Mouse (Mus musculus) heart, adult 9 months (tissue): ENCODE measurements around the gene Cask.
A peak's percentile ranks its signal among the peaks of the same experiment; 100 is the strongest.
"Not testable (repeated sequence)": the region's sequence is repeated elsewhere in the genome, so short reads cannot be mapped to it uniquely, and the experiment has no call there.

ENCODE experiments used
- DNase-seq, 2 experiments: peaks; one replicate each; pipeline ENCODE4 v3.0.0; 2022; ENCODE audit warnings: low spot score in 2 of 2

Gene Cask

DNA sequence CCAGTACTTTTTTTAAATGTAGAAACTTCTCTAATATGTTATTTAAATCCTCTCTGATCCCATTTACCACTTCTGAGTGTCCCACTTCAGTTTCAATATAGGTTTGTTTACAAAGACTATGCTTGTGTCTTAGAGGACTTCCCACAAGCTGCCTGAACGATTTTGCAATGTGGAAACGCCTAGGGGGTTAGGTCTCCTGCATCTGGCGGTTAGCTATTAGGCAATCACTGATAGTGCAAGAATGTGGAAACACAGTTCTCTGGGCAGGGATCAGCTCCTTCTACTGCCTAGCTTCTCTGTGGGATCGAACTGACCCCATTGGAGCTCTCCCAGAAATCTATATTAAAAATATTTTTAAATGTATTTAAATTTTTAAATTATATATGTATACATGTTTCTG, at the start of gene Cask:
Gene Cask, minus strand, starts transcription at position 83 of the 400 bp plus-strand sequence.
- DNase-seq = peak; percentile 41 to 48

DNA sequence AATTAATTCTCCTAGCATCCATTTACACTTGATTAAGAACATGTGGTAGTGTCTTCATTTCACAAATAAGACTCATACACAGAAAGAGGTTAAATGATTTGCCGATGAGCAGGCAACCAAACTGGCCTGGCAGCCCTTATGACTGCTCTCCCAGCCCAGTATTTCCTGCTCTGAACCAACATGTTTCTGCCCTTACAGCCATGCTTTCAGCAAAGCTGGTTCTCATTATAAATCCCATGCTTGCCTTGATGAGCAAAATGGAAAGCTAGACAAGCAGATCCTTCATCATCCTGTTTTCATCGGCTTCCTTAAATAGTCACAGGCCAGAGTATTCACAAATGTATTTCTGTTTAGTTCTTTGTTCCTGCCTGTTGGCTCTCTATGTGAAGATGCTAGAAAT, 38.8 kb upstream of the Cask start:
- DNase-seq = no peak

DNA sequence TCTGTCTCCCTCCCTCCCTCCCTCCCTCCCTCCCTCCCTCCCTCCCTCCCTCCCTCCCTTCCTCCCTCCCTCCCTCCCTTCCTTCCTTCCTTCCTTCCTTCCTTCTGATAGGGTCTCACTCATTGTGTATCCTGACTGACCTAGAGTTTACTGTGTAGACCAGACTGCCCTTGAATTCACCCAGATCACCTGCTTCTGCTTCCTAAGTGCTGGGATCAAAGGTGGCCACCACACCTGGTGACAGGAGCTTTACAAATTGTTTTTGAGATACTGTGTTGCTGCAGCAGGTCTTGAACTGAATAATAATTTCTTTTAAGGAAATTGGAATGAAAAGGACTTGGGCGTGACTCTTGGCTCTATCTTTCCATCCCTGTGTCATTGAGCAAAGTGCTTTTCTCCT, 33.2 kb upstream of the Cask start:
- no peak for DNase-seq

DNA sequence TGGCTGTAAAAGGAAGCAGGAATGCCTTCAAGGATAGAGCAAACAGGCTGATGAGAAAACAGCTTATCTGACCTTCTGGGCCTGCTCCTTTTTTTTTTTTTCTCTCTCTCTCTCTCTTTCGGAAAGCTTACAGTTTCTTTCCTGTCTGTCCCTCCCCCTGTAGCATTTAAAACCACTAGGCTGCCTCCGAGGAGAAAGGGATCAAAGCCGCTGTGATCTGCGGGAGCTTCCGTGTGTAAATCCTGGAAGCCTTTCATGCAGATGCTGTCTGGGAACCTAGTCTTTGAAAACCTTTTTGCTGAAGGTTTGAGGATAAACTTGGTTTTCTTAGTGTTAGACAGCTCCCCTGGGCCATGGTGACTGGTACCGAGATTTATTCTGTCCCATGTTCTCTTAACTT, 30.8 kb upstream of the Cask start:
- no peak for DNase-seq

DNA sequence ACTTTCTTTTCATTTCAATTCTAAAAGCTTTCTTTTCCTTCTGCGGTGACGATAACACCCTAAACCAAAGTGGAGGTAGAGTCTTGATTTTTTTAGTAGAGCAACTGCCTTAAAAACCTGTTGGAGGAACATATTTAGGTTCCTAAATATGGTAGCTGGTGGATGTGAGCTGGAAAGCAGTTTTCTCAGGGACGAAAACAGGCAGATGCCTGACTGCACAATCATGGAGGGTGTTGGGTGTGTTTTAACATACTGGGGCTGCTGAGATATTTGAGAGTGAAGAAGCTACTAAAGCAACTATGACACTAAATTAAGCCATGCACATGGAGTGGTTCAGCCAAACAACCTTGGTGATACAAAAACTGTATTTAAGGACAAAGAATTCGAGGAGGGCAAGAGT, 9.0 kb upstream of the Cask start:
- DNase-seq = no peak

DNA sequence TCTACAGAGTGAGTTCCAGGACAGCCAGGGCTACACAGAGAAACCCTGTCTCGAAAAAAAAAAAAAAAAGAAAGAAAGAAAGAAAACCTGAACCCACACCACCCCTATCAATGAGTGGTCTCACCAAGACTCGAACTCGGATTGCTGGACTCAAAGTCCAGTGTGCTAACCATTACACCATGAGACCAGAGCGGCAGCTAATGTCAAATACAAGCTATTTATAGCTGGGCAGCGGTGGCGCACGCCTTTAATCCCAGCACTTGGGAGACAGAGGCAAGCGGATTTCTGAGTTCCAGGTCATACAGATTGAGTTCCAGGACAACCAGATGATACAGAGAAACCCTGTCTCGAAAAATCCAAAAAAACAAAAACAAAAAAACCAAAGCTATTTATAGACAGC, 7.9 kb upstream of the Cask start:
- DNase-seq = no peak

DNA sequence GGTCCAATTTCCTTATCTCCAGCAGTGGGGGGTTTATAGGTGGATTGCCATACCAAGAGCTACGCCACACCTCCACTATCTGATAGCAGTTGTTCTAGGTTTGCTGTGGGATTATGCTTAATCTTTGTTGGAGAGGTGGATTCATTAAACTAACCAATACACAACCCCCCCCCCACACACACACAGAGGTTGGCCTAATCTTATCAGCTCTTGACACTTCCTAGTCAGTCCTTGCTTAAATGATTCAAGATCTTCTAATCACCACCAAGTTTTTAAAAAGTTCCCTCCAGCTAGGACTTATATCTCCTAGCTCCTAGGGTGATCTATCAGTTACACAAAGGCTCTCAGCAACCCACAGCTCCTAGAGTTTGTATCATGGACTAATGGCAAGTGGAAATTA, 2.7 kb downstream of the Cask start:
- DNase-seq = no peak

DNA sequence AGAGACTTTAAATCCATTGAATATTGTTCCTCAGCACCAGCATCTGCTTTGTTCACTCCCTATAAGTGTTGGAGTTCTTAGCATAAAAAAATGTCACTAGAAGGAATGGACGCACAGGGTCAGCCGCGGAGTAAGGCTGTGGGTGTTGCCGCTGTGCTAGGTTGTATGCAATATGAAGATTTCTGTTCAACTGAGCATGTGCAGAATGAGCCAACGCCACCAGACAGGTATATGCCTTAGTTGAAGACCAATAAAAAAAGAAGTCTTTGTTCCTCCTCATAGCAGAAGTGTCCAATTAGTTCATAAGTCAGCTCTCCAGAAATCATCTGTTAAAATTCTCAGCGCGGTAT, 3.7 kb downstream of the Cask start:
- no peak for DNase-seq

DNA sequence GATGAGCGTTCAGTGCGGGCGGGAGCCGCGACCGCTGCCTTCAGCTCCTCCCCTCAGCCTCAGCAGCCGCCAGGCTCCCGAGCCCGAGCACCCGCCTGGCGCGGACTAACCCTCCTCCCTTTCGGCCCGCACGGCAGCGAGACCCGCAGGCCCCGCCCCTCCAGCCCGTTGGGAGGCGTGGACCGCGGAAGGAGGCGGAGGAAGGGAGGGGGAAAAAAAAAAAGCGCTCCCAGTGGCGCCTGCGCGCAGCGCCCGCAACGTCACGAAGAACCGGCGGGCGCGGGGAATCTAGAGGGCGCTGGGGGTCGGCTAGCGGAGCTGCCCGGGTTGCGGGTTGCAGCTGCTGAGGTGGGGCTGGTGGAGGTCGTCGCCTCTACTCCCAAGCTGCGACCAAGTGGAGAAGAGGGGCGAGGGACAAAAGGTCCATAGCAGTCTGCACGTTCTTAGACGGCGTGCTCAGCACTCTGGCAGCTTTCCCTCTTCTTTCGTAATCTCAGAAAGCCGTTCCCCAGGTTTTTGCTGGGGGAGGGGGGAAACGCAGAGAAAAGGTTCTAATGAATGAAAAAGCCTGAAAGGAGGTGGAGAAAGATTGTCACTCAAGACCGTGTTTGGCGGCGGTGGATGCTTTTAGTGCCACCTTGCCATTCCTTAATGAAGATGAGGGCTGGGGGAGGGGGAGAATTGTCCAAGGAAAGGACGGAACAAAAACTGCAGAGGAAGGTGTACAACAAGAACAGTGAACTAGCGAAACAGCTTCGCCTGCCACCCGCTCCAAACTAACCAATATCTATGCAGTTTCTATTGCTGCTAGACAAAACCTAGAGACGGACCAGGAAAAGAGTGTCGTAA, 4.3 kb downstream of the Cask start:
- peak; percentile 88 for DNase-seq

DNA sequence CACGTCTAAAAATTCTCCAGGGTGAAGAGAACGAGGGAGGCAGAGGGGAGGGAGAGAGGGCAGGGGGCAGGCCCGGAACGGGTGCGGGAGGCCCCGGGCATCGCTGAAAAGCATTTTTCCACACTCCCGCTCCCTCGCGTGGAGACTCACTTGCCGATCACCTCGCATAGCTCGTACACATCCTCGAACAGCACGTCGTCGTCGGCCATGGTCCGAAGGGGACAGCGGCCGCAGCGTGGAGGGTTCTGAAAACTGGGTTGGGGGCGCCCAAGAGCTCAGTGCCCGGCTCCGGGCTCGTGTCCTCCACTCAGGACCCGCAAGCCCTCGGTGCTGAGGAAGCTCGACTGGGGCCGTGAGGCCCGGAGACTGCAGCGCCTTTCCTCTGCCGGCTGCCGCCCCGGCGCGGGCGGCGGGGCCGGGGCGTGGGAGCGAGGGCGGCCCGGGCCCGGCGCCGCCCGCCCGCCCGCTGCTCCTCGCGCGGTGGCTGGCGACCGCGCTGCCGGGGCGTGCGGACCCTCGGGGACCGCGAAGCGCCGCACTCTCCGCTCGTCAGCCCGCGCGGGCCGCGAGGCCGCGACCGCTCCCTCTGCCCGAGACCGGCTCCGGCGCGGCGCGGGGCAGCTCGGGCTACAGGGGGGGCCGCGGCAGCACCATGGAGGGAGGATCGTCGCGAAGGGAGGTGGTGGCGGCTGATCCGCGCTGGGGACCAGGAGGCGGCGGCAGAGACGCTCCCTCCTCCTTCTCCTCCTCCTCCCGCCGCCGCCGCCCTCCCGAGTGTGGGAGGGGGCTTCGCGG, 5.1 kb downstream of the Cask start:
- DNase-seq = no peak

DNA sequence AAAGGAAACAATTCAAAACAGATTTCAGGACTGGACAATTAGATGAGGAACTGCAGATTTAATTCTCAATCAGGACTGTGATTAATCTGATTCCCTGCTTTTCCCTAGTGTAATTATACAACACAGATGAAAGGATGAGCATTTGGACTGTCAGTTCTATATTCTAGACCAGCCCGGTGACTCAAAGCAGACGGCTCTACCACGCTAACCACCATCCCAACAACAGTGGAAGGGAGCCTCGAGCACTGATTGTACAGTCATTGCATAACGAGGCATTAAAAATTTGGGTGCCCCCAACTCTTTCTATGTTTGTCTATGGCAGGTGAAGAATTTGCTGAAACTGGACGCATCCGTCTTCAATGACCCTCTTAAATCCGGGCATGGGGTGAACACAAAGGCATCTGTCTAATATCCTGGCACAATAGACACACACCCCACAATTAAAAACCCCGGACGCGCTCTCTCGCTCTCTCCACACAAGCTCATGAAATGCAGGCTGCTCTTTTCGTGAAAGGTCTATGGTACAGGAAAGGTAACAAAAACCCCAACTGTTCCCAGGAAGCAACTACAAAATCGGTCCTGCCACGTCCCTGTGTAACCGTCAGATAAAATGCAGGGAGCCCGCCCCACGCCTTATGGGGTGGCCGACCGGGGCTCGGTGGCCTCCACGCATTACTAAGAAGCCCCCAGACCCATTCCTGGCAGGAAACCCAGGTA, 5.9 kb downstream of the Cask start:
- peak in 1 of 2 experiments; percentile 3 for DNase-seq

DNA sequence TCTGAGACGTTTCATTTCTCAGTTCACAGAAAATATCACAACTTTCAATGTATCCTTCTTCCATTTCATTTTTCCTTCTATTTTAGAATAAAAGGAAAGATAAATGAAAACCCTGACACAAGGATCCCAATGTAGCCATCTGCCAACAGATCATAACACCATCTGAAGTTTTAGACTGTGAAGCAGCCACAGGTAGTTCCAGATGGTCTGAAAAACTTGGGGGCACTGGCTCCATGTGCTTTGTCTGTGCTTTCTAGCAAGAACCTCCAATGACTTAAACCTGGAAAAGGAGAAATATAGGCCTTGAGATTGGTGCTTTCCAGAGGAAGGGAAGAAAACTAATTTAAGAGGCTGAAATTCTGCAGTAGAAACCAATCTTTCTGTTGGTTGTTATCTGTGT, 28.4 kb downstream of the Cask start:
- no peak for DNase-seq

DNA sequence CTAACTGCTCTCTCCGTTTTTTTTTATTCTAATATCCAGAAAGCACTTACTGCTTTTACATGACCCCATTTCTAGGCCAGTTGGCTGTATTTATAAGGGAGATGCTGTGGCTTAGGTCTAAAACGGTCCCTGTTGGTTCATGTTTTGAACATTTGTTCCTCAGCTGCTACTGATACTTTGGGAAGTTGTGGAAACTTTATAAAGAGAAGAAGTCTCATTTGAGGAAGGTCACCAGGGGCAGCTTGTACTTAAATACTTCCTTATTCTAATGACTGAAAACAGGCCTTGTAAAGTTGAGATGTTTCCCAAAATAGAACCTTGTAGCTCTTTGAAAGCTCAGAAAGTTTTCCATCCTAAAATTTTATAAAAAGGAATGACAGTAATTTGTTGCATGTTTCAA, 52.4 kb downstream of the Cask start:
- DNase-seq = peak in 1 of 2 experiments; percentile 32

DNA sequence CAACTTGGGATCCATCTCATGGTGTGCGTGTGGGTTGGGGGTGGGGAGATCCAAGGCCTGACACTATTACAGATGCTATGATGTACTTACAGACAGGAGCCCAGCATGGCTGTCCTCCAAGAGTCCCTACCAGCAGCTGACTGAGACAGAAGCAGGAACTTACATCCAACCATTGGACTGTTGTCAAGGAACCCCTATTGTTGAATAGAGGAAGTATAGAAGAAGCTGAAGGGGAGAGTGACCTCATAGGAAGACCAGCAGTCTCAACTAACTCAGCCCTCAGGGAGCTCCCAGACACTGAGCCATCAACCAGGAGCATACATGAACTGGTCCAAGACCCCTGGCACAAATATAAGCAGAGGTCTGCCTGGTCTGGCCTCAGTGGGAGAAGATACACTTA, 85.5 kb downstream of the Cask start:
- DNase-seq = peak in 1 of 2 experiments; percentile 11

DNA sequence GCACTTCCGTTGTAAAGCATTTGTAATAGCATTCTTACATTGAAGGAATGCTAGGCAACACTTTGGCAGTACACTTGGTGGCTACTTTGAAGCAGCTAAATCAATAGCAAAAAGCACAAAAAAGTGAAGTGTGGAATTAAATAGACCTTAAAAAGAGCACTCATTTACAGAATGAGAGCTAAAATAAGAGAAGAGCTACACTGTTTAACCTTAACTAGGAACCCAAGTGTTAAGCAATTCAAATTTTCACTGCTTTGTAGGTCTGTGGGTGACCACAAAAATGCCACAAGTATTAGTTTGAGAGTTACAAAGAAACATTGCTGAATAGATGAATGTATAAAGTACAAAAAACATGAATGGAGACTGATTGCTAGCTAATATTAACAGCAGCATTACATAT, 86.1 kb downstream of the Cask start:
- DNase-seq = no peak

DNA sequence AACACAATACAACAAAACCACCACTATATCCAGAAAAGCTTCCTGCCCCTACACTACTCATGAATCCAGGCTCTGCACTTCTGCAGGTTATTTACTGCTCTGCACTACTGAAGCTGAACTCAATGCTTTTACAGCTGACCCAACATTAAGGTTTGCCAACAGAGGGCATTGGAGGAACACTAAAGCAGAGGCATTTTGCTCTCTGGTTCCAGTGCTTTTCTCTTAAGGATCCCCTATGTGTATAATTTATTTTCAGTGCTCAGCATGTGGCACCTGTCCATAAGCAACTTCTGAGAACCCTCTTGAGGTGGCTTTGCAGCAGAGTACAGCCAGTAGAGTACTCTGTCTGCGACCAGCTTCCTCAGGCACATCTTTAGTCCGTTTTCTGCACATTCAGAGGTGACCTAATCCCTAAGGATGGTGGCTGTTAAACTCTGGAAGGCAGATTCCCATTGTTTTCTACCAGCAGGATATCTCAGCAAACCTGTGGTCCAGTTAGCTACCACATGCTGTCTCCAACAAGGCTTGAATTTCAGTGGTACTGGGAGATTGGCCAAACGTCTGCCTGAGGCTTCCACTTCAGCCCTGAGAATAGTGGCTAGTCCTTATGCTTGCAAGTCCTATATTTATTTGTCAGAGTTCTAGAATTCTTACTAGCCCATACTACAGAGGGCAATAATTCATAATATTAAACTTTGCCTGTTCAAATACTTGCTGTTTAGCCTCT, 93.7 kb downstream of the Cask start:
- DNase-seq = no peak

DNA sequence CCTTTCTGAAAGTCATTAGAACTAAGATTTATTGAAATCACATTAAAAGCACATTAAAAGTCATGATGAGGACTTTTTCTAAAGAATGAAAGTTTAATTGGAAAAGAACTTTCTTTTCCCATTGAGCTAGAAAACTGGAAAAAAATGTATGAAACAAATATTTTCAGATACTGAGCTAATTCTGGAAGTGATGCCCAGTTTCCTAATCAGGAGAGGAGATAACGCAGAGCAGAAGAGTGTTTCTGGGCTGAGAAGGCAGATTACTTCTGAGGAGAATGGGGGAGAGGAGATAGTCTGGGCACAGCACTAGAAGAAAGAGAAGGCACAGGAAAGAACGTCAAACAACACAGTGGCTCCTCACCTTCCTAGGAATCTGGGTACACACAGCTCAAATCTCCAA, 110.1 kb downstream of the Cask start:
- no peak for DNase-seq

DNA sequence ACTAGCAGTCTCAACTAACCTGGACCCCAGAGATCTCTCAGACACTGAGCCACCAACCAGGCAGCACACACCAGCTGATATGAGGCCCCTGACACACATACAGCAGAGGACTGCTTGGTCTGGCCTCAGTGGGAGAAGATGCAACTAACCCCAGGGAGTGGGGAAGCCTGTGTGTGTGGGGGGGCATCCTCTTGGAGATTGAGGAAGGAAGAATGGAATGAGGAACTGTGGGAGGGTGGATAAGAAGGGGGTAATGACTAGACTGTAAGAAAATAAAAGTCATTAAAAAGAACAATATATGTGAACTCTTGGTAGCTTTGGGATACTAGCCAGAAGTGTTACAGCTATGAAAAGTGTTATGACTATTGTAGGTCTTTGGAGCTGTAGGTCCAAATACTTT, 120.4 kb downstream of the Cask start:
- DNase-seq = not testable (repeated sequence)

DNA sequence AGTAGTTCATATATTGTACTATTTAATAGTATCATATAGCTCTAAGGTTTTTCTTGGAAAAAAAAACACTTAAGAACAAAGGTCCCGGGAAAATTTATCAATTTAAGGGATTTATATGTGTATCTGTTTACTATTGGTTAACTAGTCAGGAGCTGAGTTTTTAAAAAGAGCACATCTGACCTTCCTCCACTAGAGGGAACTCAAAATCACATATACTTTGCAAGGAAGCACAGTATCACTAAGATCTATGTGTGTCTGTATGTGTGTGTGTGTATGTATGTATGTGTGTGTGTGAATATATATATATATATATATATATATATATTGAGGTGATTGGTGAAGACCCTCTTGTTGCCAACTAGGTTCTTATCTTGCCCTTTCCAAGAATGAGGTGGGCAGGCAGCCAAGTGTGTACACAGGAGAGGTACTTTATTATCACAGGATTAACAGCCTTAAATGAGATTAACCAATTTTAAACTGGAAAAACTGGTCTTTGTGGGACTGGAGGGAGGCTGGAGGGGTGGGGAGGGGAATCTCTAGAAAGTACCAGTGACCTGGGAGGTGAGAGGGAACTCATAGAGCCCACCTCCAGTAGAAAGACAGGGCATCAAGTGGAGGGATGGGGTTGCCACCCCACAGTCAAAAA, 121.2 kb downstream of the Cask start:
- no peak for DNase-seq

DNA sequence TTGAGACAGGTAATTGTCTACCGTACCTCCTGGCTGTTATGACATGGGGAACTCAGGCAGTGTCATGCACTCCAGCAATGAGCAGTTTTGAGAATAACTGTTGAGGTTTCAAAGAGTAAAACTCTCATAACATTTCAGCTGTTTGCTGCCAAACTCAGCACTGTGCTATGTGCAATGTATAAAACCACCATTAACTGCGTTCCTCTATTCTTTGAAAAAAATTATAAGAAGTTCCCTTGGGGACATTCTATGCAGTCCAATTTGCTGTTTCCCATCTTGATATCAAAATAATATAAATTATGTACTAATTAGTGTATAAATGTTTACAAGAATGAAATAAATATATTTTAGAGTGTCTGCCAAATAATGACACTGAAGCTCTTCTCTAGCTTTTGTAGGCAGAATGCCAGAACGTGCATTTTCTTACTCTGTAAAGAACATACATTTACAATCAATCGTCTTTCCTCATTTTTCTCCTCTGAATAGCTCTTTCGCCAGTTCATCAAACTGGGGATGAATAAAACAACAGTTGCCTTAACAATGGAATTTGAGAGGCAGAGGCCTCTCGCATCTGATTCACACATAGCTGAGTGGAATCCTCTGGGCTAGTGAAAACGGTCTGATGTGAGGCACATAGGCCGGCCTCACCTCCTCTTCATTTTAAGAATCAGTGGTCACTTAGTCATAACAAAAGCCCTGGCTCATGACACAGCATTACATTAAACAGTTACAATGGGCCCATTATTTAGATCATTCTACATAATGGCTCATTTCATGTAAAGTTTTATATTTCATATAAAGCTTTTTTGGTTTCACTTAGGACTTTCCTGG, 125.4 kb downstream of the Cask start:
- DNase-seq = no peak
